Mouse (Mus musculus): ENCODE results near the gene Csad. TPM values are rescaled to one million over a fixed set of nuclear protein-coding genes. Genes with fewer than 3 reads are reported as not detected.

Gene Csad
- polyA plus RNA-seq, 1 experiment from 2014 or later, result 38.3 TPM

GRCm38 (mm10) chr15:102146882-102147281, 57.6 kb downstream of the Csad start:
- no peaks in the 10 kb centered on the region for H3K36me3 ChIP-seq (ENCODE audit: control insufficient read depth, insufficient read depth)
- 0% methylated on average over 1 of the region's 1 CpGs for WGBS
- H3K27ac ChIP-seq (ENCODE audit: low read length), result no peak overlapping the region
- ATAC-seq (replicated peaks; ENCODE audit: extremely low read depth, insufficient read depth, low FRiP score), result 0 out of 2 replicates have a peak, but pooled peaks have one; percentile 21
- H3K27me3 ChIP-seq (ENCODE audit: control insufficient read depth, insufficient read depth, low read length), result peaks cover 25% of the 10 kb centered on the region
- no peak overlapping the region for H3K4me2 ChIP-seq (ENCODE audit: low read depth, low read length)
- no peaks in the 10 kb centered on the region for H3K9me3 ChIP-seq (replicated peaks; ENCODE audit: control insufficient read depth, low read length)
- no peak overlapping the region for H3K9ac ChIP-seq (ENCODE audit: low read length)
- no peak overlapping the region for H3K4me3 ChIP-seq (ENCODE audit: low read length)
- peaks cover 17% of the 10 kb centered on the region for H3K4me1 ChIP-seq (ENCODE audit: control insufficient read depth, insufficient read depth, low read length)

DNA sequence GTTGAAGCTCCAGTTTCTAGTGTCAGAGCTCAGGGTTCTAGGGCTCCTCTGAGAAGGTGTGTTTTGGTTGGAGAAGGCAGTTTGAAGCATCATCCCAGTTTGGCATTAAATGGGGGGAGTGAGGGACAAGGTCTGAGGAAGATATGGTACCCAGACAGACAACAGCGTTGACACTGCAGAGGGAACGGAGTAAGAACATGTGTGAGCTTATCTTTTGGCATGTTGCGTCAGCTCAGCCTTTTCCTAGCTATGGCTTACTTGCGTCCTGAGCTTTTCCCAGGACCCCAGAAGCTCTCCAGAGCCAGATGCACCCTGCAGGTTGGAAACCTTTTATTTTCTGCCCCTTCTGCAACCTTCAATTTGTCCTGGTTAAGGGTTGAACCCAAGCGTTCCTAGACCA, 58.4 kb downstream of the Csad start:
- WGBS, result 56% methylated on average over 5 of the region's 5 CpGs
- peaks cover 17% of the 10 kb centered on the region for H3K4me1 ChIP-seq (ENCODE audit: control insufficient read depth, insufficient read depth, low read length)

DNA sequence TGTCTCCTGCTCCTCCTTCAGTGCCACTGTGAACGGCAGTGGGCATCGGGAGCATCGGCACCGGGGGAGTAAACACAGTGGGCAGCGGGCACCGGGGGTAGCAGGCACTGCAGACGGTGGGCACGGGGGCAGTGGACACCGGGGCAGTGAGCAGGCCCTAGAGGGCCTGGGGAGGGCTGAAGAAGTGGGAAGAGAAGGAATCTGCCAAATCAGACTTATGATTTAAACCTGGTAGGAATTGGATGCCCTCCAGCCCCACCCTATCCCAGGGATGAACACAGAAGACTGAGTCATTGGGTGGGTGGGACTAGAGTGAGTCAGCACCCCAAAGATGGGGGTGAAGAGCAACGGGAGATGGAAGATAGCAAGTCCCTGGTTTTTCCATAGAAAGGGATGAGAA, 59.2 kb downstream of the Csad start:
- Histone ChIP-seq H3K4me2 (ENCODE audit: low read depth, low read length) (no peak overlapping the region), H3K27me3 (ENCODE audit: control insufficient read depth, insufficient read depth, low read length) (peaks cover 25% of the 10 kb centered on the region)

More for the DNA sequence above, 58.4 kb downstream of the Csad start:
- Histone ChIP-seq H3K4me2 (ENCODE audit: low read depth, low read length) (no peak overlapping the region), H3K4me3 (ENCODE audit: low read length) (no peak overlapping the region), H3K9ac (ENCODE audit: low read length) (no peak overlapping the region), H3K36me3 (ENCODE audit: control insufficient read depth, insufficient read depth) (no peaks in the 10 kb centered on the region), H3K27me3 (ENCODE audit: control insufficient read depth, insufficient read depth, low read length) (peaks cover 25% of the 10 kb centered on the region), H3K27ac (ENCODE audit: low read length) (no peak overlapping the region), H3K9me3 (replicated peaks; ENCODE audit: control insufficient read depth, low read length) (no peaks in the 10 kb centered on the region)
- ATAC-seq (replicated peaks; ENCODE audit: extremely low read depth, insufficient read depth, low FRiP score), result no peak

DNA sequence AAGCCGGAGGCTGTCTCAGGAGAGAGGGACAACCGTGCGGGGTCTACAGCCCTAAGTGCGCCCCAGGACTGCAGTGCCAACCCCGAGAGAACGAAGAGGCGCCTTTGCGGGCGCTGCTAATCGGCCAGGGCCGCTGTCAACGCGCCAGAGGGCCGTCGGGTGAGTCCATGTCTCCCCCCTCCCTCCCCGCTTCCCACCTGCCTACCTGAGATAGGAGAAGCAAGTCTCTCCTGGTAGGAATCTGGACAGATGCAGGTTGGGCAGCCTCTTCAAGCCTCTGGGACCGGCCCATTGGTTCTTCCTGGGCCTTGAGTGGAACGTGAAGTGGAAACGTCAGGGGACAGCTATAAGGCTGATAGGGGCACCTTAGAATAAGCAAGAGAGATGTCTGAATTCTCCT, 59.8 kb downstream of the Csad start:
- Histone ChIP-seq H3K36me3 (ENCODE audit: control insufficient read depth, insufficient read depth) (no peaks in the 10 kb centered on the region), H3K27me3 (ENCODE audit: control insufficient read depth, insufficient read depth, low read length) (peaks cover 25% of the 10 kb centered on the region), H3K4me2 (ENCODE audit: low read depth, low read length) (peak overlapping the region; percentile 49), H3K9me3 (replicated peaks; ENCODE audit: control insufficient read depth, low read length) (no peaks in the 10 kb centered on the region), H3K4me3 (ENCODE audit: low read length) (peak overlapping the region; percentile 28), H3K9ac (ENCODE audit: low read length) (peak overlapping the region; percentile 41; the same call in 1 of the 2 replicates), H3K27ac (ENCODE audit: low read length) (no peak overlapping the region), H3K4me1 (ENCODE audit: control insufficient read depth, insufficient read depth, low read length) (peaks cover 10% of the 10 kb centered on the region)
- no peak for ATAC-seq (replicated peaks; ENCODE audit: extremely low read depth, insufficient read depth, low FRiP score)
- 12% methylated on average over 19 of the region's 19 CpGs for WGBS

More for the DNA sequence above, 59.2 kb downstream of the Csad start:
- ATAC-seq (replicated peaks; ENCODE audit: extremely low read depth, insufficient read depth, low FRiP score), result no peak
- 75% methylated on average over 10 of the region's 10 CpGs for WGBS
- Histone ChIP-seq H3K4me3 (ENCODE audit: low read length) (no peak overlapping the region), H3K27ac (ENCODE audit: low read length) (no peak overlapping the region), H3K36me3 (ENCODE audit: control insufficient read depth, insufficient read depth) (no peaks in the 10 kb centered on the region), H3K4me1 (ENCODE audit: control insufficient read depth, insufficient read depth, low read length) (peaks cover 13% of the 10 kb centered on the region), H3K9me3 (replicated peaks; ENCODE audit: control insufficient read depth, low read length) (no peaks in the 10 kb centered on the region), H3K9ac (ENCODE audit: low read length) (no peak overlapping the region)

GRCm38 (mm10) chr15:102144274-102144711, 60.2 kb downstream of the Csad start, which contains the start of gene Igfbp6:
TSS of gene Igfbp6 (plus strand) at chr15:102144362.
- no peak for ATAC-seq (replicated peaks; ENCODE audit: extremely low read depth, insufficient read depth, low FRiP score)
- H3K4me2 ChIP-seq (ENCODE audit: low read depth, low read length), result peak within 1 kb of the TSS; percentile 49
- H3K27me3 ChIP-seq (ENCODE audit: control insufficient read depth, insufficient read depth, low read length), result peaks cover 25% of the 10 kb centered on the region
- no peak within 1 kb of the TSS for H3K27ac ChIP-seq (ENCODE audit: low read length)
- no peaks in the 10 kb centered on the region for H3K36me3 ChIP-seq (ENCODE audit: control insufficient read depth, insufficient read depth)
- 14% methylated on average over 22 of the region's 22 CpGs for WGBS
- H3K4me1 ChIP-seq (ENCODE audit: control insufficient read depth, insufficient read depth, low read length), result peaks cover 10% of the 10 kb centered on the region
- H3K4me3 ChIP-seq (ENCODE audit: low read length), result peak within 1 kb of the TSS; percentile 28
- no peaks in the 10 kb centered on the region for H3K9me3 ChIP-seq (replicated peaks; ENCODE audit: control insufficient read depth, low read length)
- H3K9ac ChIP-seq (ENCODE audit: low read length), result peak within 1 kb of the TSS; percentile 41; the same call in 1 of the 2 replicates

- WGBS, result 59% methylated on average over 23 of the region's 23 CpGs
- Histone ChIP-seq H3K4me3 (ENCODE audit: low read length) (no peak overlapping the region), H3K27ac (ENCODE audit: low read length) (no peak overlapping the region), H3K9me3 (replicated peaks; ENCODE audit: control insufficient read depth, low read length) (no peaks in the 10 kb centered on the region), H3K27me3 (ENCODE audit: control insufficient read depth, insufficient read depth, low read length) (peaks cover 25% of the 10 kb centered on the region), H3K4me2 (ENCODE audit: low read depth, low read length) (no peak overlapping the region), H3K9ac (ENCODE audit: low read length) (no peak overlapping the region), H3K4me1 (ENCODE audit: control insufficient read depth, insufficient read depth, low read length) (peaks cover 10% of the 10 kb centered on the region), H3K36me3 (ENCODE audit: control insufficient read depth, insufficient read depth) (no peaks in the 10 kb centered on the region)
- ATAC-seq (replicated peaks; ENCODE audit: extremely low read depth, insufficient read depth, low FRiP score), result 0 out of 2 replicates have a peak, but pooled peaks have one; percentile 33
These were observed 61.3 kb downstream of the Csad start for GRCm38 (mm10) chr15:102142914-102143912.

GRCm38 (mm10) chr15:102141120-102141519, 63.4 kb downstream of the Csad start:
- Histone ChIP-seq H3K4me2 (ENCODE audit: low read depth, low read length) (no peak overlapping the region), H3K36me3 (ENCODE audit: control insufficient read depth, insufficient read depth) (no peaks in the 10 kb centered on the region), H3K4me3 (ENCODE audit: low read length) (no peak overlapping the region), H3K9me3 (replicated peaks; ENCODE audit: control insufficient read depth, low read length) (no peaks in the 10 kb centered on the region), H3K27me3 (ENCODE audit: control insufficient read depth, insufficient read depth, low read length) (peaks cover 25% of the 10 kb centered on the region), H3K27ac (ENCODE audit: low read length) (no peak overlapping the region), H3K9ac (ENCODE audit: low read length) (no peak overlapping the region), H3K4me1 (ENCODE audit: control insufficient read depth, insufficient read depth, low read length) (peaks cover 13% of the 10 kb centered on the region)
- ATAC-seq (replicated peaks; ENCODE audit: extremely low read depth, insufficient read depth, low FRiP score), result no peak
- 91% methylated on average over 5 of the region's 5 CpGs for WGBS

GRCm38 (mm10) chr15:102136129-102136758, 68.3 kb downstream of the Csad start, which contains the start of gene Spryd3:
TSS of gene Spryd3 (minus strand) at chr15:102136234.
- peaks cover 6% of the 10 kb centered on the region for H3K36me3 ChIP-seq (ENCODE audit: control insufficient read depth, insufficient read depth)
- H3K9ac ChIP-seq (ENCODE audit: low read length), result peak within 1 kb of the TSS; percentile 83
- H3K27me3 ChIP-seq (ENCODE audit: control insufficient read depth, insufficient read depth, low read length), result no peaks in the 10 kb centered on the region
- peak within 1 kb of the TSS; percentile 78 for H3K27ac ChIP-seq (ENCODE audit: low read length)
- peak within 1 kb of the TSS; percentile 84 for H3K4me2 ChIP-seq (ENCODE audit: low read depth, low read length)
- H3K9me3 ChIP-seq (replicated peaks; ENCODE audit: control insufficient read depth, low read length), result no peaks in the 10 kb centered on the region
- peak within 1 kb of the TSS; percentile 79 for H3K4me3 ChIP-seq (ENCODE audit: low read length)
- H3K4me1 ChIP-seq (ENCODE audit: control insufficient read depth, insufficient read depth, low read length), result peaks cover 11% of the 10 kb centered on the region
- ATAC-seq (replicated peaks; ENCODE audit: extremely low read depth, insufficient read depth, low FRiP score), result peak; percentile 100
- WGBS, result under 1% methylated on average over 50 of the region's 50 CpGs

Measured in heart, embryonic 16.5 days (tissue).